Mouse (Mus musculus): ENCODE results near the gene Cdadc1. TPM values are rescaled to one million over a fixed set of nuclear protein-coding genes. Genes with fewer than 3 reads are reported as not detected.

The Cdadc1 gene
- polyA plus RNA-seq (2016; fragmentation: Nextera tagmentation; extraction: Ambion mirVana): 23.5 and 26.6 TPM in 2 replicates

DNA sequence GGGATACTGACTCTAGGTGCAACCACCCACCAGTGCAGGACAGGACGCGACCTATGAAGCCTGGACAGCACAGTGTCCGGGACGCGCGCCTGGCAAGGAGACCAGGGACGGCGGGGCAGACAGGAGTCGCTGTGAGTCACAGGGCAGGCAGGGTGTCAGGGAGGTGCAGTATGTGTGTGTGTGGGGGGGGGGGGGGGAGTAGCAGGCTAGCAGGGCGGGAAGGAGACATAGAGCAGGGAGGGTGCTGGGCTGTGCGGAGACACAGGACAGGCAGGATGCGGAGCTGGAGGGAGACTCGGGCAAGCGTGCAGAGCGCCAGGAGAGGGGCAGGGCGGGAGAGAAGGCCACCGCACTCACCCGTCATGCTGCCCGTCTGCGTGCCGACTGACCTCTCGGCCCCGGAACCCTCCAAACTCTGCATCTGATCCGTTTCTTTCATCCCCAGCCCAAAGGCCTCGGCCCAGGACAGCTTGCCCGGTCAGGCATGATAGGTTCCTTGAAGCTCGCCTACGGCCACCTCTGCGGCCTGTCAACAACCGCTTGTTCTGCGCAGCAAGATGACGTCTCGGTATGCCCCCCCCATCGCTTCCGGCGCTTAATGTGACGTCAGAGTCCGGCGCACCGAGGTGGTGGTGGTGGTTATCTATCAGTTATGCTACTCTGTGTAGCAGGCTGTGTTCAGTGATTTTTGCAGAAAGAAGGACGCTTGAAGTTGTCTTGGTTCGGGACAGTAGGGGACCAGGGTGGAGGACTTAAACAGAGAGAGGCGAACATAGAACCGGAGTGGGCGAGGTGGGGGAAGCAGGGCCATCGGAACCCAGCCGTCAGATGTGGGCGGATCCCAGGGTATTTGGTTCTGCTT is at the start of gene Cdadc1:
TSS of gene Cdadc1 (minus strand) at position 562 of the 862 bp plus-strand sequence.
- peaks cover 15% of the 10 kb centered on the region for H3K4me1 ChIP-seq
- H3K27ac ChIP-seq: peak within 1 kb of the TSS; percentile 86
- peaks cover 5% of the 10 kb centered on the region; the same call in 1 of the 2 replicates for H3K36me3 ChIP-seq (replicated peaks)
- H3K27me3 ChIP-seq (ENCODE audit: poor library complexity, severe bottlenecking): no peaks in the 10 kb centered on the region
- H3K9me3 ChIP-seq: no peaks in the 10 kb centered on the region
- peak; percentile 97 for DNase-seq (ENCODE audit: extremely low spot score, low spot score)
- under 1% methylated on average over 48 of the region's 48 CpGs for WGBS
- H3K4me3 ChIP-seq: peak within 1 kb of the TSS; percentile 90

DNA sequence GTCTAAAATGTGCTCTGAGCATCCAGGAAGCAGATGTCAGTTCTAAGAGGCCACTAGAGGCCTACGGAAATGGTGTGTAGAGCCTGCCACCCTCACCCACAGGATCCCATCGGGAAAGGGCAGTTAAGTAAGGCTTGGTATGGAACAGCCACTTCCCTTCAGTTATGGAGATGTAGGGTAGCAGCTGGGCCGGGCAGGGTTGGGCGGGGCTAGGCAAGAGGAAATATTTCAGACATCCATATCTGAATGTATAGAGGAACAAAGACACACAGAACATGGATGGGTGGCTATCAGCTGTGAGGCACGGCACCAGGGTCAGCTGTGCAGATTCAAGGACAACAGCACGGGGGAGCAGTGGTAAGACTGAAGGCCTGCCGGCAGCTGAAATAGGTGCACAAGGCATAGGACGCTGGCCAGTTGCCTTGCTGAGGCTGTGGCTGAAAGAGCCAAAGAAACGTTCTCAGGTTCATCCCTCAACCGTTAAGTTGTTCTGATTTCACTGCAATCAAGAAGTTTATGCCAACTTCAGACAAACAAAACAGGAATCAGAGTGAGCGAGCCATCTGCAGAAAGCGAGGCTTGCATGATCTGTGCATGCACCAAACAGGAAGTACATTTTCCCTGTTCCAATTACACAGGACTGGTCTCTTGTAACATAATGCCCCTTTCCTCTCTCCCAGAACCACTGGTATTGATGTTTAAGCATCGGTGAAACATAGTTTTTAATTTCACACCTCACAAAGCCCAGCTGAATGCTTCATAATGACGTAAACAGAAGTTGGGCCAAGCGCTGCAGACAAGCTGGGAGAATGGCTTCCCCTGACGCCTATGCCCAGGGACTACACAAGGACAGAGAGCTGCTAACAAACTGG is 49.3 kb upstream of the Cdadc1 start:
- Histone ChIP-seq H3K4me1 (peaks cover 16% of the 10 kb centered on the region), H3K9me3 (no peaks in the 10 kb centered on the region), H3K27me3 (ENCODE audit: poor library complexity, severe bottlenecking) (0 out of 2 replicates have a peak, but pooled peaks cover 3% of the 10 kb centered on the region), H3K4me3 (no peak overlapping the region), H3K36me3 (replicated peaks) (no peaks in the 10 kb centered on the region), H3K27ac (no peak overlapping the region)
- no peak for DNase-seq (ENCODE audit: extremely low spot score, low spot score)
- WGBS: 84% methylated on average over 16 of the region's 16 CpGs

DNA sequence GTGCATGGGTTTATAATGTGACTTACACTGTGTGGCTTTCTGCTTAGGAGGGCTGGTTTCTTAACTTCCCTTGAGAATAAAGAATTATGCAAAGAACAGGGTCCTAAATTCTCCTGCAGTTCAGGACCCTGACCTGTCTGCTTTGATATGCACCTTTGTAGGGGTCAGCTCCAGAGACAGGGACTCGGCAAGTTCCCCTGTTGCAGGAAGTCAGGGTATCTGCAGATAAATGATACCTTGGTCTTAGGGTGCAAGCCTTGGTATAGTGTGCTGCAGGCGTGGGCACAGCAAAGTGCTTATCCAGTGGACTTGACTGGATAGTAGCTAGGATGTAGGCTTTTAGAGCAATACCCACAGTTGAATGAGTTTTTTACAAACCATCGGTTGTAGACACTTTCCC is 47.1 kb upstream of the Cdadc1 start:
- no peak for DNase-seq (ENCODE audit: extremely low spot score, low spot score)
- Histone ChIP-seq H3K36me3 (replicated peaks) (no peaks in the 10 kb centered on the region), H3K9me3 (no peaks in the 10 kb centered on the region), H3K27me3 (ENCODE audit: poor library complexity, severe bottlenecking) (0 out of 2 replicates have a peak, but pooled peaks cover 3% of the 10 kb centered on the region), H3K27ac (no peak overlapping the region), H3K4me1 (peaks cover 26% of the 10 kb centered on the region), H3K4me3 (no peak overlapping the region)
- WGBS: 82% methylated on average over 3 of the region's 3 CpGs

DNA sequence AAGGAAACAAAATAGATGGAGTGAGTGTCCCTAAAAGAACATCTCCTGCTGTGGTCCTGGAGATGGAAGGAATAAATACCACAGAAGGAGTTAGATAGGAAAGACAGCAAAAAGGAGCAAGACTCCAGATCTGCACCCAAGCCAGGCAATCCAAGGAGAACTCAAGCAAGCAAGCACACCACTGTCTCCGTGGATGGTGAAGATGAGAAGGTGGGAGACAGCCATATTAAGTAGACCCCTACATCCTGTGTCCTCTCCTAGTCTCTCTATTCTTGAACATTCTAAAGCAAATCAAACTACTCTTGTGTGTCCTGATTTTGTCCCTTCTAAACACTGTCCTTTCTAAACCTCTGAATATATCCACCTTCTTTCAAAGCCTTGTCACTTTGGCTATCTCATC is 46.4 kb upstream of the Cdadc1 start:
- Histone ChIP-seq H3K9me3 (no peaks in the 10 kb centered on the region), H3K4me1 (peaks cover 30% of the 10 kb centered on the region)
- 85% methylated on average over 1 of the region's 1 CpGs for WGBS

DNA sequence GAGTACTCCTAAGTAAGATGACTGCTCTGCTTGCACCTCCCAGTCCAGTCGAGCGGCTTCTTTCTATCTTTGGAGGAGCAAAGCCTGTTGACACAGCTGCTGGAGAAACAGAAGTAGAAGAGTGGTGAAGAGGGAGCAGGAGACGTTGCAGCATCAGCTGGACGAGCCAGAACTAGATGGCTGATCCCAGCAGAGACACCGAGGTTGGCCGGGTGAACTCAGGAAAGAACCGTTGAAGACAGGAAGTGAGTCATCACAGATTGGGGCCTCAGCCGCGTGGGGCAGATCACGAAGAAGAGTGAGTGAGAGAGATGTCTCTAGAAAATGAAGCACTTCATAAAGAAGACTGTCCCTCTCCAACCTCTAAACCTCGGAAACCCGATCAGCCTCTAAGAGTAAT is 45.8 kb upstream of the Cdadc1 start:
- 88% methylated on average over 12 of the region's 12 CpGs for WGBS
- no peak overlapping the region for H3K27ac ChIP-seq

More for the DNA sequence above, 46.4 kb upstream of the Cdadc1 start:
- 0 out of 2 replicates have a peak, but pooled peaks cover 3% of the 10 kb centered on the region for H3K27me3 ChIP-seq (ENCODE audit: poor library complexity, severe bottlenecking)
- H3K27ac ChIP-seq: no peak overlapping the region
- H3K36me3 ChIP-seq (replicated peaks): no peaks in the 10 kb centered on the region
- DNase-seq (ENCODE audit: extremely low spot score, low spot score): no peak
- no peak overlapping the region for H3K4me3 ChIP-seq

DNA sequence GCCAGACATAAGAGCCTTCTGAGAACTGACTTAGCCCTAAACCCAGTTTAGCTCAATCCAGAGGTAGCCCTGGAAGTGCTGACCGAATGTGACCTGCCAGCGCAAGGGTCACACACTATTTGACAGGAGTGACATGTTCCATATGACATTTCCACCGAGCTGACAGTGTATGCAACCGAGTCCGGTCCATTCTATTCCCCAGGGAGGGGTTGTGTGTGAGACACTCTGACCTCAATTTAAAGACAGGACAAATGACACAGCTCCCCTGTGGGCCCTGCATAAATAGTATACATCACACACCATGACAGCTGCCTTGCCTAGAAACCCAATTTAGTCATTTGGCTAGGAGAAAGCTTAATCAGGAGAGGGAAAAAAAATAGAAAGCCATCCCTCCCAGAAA is 44.1 kb upstream of the Cdadc1 start:
- no peak overlapping the region for H3K27ac ChIP-seq
- no peaks in the 10 kb centered on the region for H3K36me3 ChIP-seq (replicated peaks)
- peaks cover 29% of the 10 kb centered on the region for H3K4me1 ChIP-seq
- H3K27me3 ChIP-seq (ENCODE audit: poor library complexity, severe bottlenecking): 0 out of 2 replicates have a peak, but pooled peaks cover 3% of the 10 kb centered on the region
- H3K9me3 ChIP-seq: no peaks in the 10 kb centered on the region; the same call in 1 of the 2 replicates
- no peak overlapping the region for H3K4me3 ChIP-seq
- WGBS: 69% methylated on average over 5 of the region's 5 CpGs
- DNase-seq (ENCODE audit: extremely low spot score, low spot score): no peak

More for the DNA sequence above, 45.8 kb upstream of the Cdadc1 start:
- Histone ChIP-seq H3K36me3 (replicated peaks) (no peaks in the 10 kb centered on the region), H3K9me3 (no peaks in the 10 kb centered on the region), H3K4me1 (peaks cover 31% of the 10 kb centered on the region), H3K4me3 (no peak overlapping the region), H3K27me3 (ENCODE audit: poor library complexity, severe bottlenecking) (0 out of 2 replicates have a peak, but pooled peaks cover 3% of the 10 kb centered on the region)
- no peak for DNase-seq (ENCODE audit: extremely low spot score, low spot score)

DNA sequence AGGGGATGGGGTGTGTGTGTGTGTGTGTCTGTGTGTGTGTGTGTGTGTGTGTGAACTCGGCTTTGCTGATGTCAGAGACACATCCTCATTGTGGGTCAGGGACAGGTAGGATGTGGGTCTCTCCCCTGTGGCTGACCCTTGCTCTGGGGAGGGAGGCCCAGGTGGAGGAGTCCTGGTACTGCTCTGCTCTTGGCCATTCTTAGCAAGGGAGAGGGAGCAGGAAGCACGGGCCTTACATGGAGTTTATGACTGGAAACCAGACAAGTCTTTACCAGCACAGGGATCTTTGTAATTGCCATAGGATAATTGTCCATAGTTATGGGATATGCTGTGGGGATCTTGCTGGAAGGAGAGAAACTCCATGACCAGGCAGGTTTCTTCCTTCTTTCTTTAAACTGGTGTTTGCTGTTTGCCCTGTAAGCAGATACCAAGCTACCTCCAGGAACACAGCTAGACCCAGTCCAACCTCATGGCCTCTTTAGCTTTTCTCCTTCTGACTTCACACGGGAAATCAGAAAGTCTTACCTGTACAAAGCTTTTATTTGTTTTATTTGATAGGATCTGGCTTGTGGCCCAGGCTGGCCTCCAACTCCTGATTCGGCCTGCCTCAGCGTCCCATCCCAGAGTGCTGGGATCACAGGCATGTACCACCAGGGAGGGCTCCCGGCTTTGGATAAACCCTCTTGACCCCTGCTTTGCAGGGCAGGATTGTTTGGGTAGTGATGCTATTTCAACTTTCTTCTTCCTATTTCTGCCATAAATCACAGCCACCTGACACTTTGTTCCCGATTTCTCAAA is 41.3 kb upstream of the Cdadc1 start:
- WGBS: 59% methylated on average over 7 of the region's 7 CpGs
- no peaks in the 10 kb centered on the region; the same call in 1 of the 2 replicates for H3K9me3 ChIP-seq
- no peaks in the 10 kb centered on the region for H3K27me3 ChIP-seq (ENCODE audit: poor library complexity, severe bottlenecking)
- no peak for DNase-seq (ENCODE audit: extremely low spot score, low spot score)
- H3K36me3 ChIP-seq (replicated peaks): no peaks in the 10 kb centered on the region
- H3K4me1 ChIP-seq: peaks cover 29% of the 10 kb centered on the region
- no peak overlapping the region for H3K4me3 ChIP-seq
- H3K27ac ChIP-seq: peak overlapping the region; percentile 63

DNA sequence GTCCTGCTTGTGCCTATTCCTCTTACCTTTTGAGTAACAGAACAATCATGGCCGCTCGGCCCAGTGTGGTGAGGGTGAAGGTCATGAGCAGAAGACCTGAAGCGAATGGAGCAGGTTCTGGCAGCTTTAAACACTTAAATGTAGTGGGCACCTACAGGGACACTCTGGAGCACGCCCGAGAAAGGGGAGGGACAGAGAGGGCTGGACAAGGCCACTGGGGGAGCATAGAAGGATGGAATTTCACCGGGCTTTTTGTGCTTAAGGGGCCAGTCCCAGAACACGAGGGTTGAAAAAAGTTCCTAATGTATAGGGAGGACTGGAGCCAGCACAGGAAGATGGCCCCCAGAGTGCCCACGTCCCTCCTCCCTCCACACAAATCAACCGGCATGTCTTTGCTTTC is 36.2 kb upstream of the Cdadc1 start:
- Histone ChIP-seq H3K9me3 (no peaks in the 10 kb centered on the region; the same call in 1 of the 2 replicates), H3K27ac (no peak overlapping the region), H3K4me3 (no peak overlapping the region), H3K36me3 (replicated peaks) (peaks cover 43% of the 10 kb centered on the region), H3K4me1 (peaks cover 24% of the 10 kb centered on the region), H3K27me3 (ENCODE audit: poor library complexity, severe bottlenecking) (peaks cover 11% of the 10 kb centered on the region)
- DNase-seq (ENCODE audit: extremely low spot score, low spot score): no peak
- 79% methylated on average over 9 of the region's 9 CpGs for WGBS

DNA sequence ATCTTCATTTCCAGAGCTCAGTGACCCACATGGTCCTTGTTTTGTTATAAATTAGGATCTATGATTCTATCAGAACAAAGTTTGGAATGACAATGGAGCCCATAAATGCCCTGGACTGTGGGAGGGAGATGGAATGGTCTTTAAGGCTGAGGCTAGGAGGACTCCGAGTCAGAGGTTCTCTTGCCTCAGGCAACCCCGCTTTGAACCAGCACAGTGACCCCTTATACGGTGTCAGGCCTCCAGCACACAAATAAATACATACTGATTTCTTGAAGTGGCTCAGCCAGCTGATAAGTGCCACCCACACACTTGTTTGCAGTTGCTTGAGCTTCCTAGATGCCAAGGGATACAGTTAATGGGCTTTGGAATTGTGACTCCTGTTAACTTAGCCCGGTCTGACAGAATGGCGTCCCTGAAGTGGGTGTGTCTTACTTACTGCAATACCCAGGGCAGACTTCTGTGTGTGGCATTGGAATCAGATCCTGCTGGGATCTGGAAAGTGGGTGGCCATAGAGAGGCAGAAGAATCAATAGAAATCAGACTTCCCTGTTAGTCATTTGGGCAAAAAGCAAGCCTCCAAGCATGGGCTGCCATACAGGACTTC is 35.6 kb upstream of the Cdadc1 start:
- Histone ChIP-seq H3K4me3 (no peak overlapping the region), H3K36me3 (replicated peaks) (peaks cover 43% of the 10 kb centered on the region), H3K4me1 (peaks cover 26% of the 10 kb centered on the region), H3K27me3 (ENCODE audit: poor library complexity, severe bottlenecking) (peaks cover 11% of the 10 kb centered on the region), H3K9me3 (no peaks in the 10 kb centered on the region; the same call in 1 of the 2 replicates), H3K27ac (no peak overlapping the region)
- no peak for DNase-seq (ENCODE audit: extremely low spot score, low spot score)
- WGBS: 63% methylated on average over 5 of the region's 5 CpGs

DNA sequence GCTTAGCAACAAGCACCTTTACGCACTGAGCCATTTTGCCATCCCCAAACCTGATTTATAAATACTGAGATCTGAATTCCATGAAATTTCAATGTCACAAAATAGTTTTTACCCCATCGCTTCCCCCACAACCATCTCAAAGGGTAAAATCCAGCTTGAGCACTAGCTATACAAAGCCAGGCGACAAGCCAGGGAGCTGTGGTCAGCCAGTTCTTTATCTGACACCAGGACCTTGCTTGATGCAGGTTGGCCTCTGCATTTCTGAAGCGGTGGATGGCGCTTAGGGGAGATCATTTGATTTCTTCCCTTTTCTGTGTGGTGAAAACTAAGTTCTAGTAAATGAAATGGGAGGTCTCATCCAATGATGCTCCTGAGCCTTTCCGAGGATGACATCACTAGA is 34.3 kb upstream of the Cdadc1 start:
- Histone ChIP-seq H3K4me3 (no peak overlapping the region), H3K27ac (no peak overlapping the region), H3K27me3 (ENCODE audit: poor library complexity, severe bottlenecking) (peaks cover 23% of the 10 kb centered on the region), H3K9me3 (no peaks in the 10 kb centered on the region), H3K4me1 (peaks cover 38% of the 10 kb centered on the region), H3K36me3 (replicated peaks) (peaks cover 43% of the 10 kb centered on the region)
- WGBS: 92% methylated on average over 6 of the region's 6 CpGs
- DNase-seq (ENCODE audit: extremely low spot score, low spot score): no peak

DNA sequence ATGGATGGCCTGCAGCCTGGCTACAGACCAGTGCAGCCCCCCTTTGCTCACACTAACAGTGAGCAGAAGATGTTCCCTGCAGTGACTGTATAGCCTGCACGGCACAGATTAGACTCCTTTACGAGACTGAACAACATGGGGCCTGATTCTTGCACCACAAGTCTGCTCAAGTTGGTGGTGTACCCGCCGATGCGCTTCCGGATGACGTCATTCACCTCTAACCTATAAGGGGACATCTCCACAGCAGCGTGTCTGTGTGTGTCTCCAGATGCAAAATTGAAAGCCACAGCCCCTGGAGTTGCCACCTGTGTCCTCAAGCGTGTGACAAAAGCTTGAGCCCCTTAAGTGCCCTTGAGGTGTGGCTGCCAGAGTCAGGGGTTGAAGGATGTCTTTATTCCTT is 32.3 kb upstream of the Cdadc1 start:
- 88% methylated on average over 9 of the region's 9 CpGs for WGBS
- no peak for DNase-seq (ENCODE audit: extremely low spot score, low spot score)

More for the DNA sequence above, 32.3 kb upstream of the Cdadc1 start:
- Histone ChIP-seq H3K4me3 (no peak overlapping the region), H3K27ac (no peak overlapping the region), H3K27me3 (ENCODE audit: poor library complexity, severe bottlenecking) (peaks cover 41% of the 10 kb centered on the region), H3K9me3 (no peaks in the 10 kb centered on the region), H3K4me1 (peaks cover 58% of the 10 kb centered on the region), H3K36me3 (replicated peaks) (peaks cover 43% of the 10 kb centered on the region)
